ENCODE assay signal across 17 mouse cellular contexts in the genomic region with DNA sequence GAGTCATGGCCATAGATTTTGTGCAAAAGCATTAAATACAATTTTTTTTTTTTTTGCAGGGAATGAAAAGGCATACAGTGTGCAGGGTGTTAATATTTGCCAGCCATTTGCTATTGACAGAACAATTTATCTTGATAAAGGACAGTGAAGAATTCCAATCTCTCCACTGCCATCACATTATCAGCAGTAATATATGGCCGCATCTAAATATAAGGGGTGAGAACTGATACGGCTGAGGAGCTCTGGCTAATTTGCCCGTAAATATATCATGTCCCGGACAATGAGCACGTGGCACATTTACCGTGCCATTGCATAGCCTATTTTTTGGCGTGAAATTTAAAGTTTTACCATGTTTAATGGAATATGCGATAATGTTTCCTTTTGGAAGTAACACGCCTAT.
"Had no signal": no experiment of that assay in that cellular context is flagged by ENCODE, and none has a peak within 500 bp of the region (broad histone marks: within the 10 kb centered on the region; RNA-seq: fewer than 3 reads in every experiment).

No protein-coding gene starts in this region.

- H3K4me3 ChIP-seq: midbrain, embryonic 10.5 days; midbrain, embryonic 12.5 days; myocyte had no signal

- H3K27ac ChIP-seq: liver, embryonic 14.5 days; midbrain, embryonic 10.5 days; midbrain, embryonic 12.5 days had no signal

- H3K4me2 ChIP-seq: lung, embryonic 14.5 days; midbrain, embryonic 12.5 days had no signal

- H3K9ac ChIP-seq: liver, embryonic 14.5 days; lung, embryonic 14.5 days; midbrain, embryonic 12.5 days had no signal

- H3K36me3 ChIP-seq: midbrain, embryonic 10.5 days; midbrain, embryonic 12.5 days had no signal

- DNase-seq: lung, adult 18-20 months; lung, embryonic 14.5 days; lung, postnatal 10 days; lung, postnatal 4 days; retina, postnatal 1 day; right cerebral cortex, adult 18-20 months; right cerebral cortex, postnatal 25 days; right cerebral cortex, postnatal 4 days; spleen, adult 18-20 months; thymus, adult 18-20 months; thymus, postnatal 14 days; thymus, postnatal 36 days had no signal

- ATAC-seq: midbrain, embryonic 16.5 days had no signal

- H3K27me3 ChIP-seq: midbrain, embryonic 12.5 days had no signal
